Mouse (Mus musculus): ENCODE results near the gene Tap1. TPM values are rescaled to one million over a fixed set of nuclear protein-coding genes. Genes with fewer than 3 reads are reported as not detected.
"Not testable (repeated sequence)": the region's sequence is repeated elsewhere in the genome, so short reads cannot be mapped to it uniquely, and the experiment has no call there.

Tap1 gene
- polyA plus RNA-seq, 1 experiment from 2014 or later = 0.93 TPM

- no peak overlapping the region for H3K4me3 ChIP-seq
- DNase-seq (ENCODE audit: low spot score) = no peak
- no peaks in the 10 kb centered on the region for H3K36me3 ChIP-seq
- peaks cover 9% of the 10 kb centered on the region for H3K4me1 ChIP-seq
- H3K9me3 ChIP-seq (replicated peaks) = peaks cover 5% of the 10 kb centered on the region; the same call in 1 of the 2 replicates
- H3K27me3 ChIP-seq (ENCODE audit: low read depth, poor library complexity, severe bottlenecking) = peaks cover 89% of the 10 kb centered on the region
- 80% methylated on average over 3 of the region's 3 CpGs for WGBS
- no peak overlapping the region for H3K27ac ChIP-seq (replicated peaks)
Observed at GRCm38 (mm10) chr17:34210599-34210998, 23.2 kb downstream of the Tap1 start.

- Histone ChIP-seq H3K36me3 (no peaks in the 10 kb centered on the region), H3K4me1 (peaks cover 8% of the 10 kb centered on the region), H3K4me3 (no peak overlapping the region), H3K27ac (replicated peaks) (no peak overlapping the region), H3K27me3 (ENCODE audit: low read depth, poor library complexity, severe bottlenecking) (peaks cover 81% of the 10 kb centered on the region), H3K9me3 (replicated peaks) (peaks cover 5% of the 10 kb centered on the region; the same call in 1 of the 2 replicates)
- no peak for DNase-seq (ENCODE audit: low spot score)
- WGBS = 22% methylated on average over 23 of the region's 23 CpGs
Observed at GRCm38 (mm10) chr17:34211746-34212365, 24.5 kb downstream of the Tap1 start.

GRCm38 (mm10) chr17:34213936-34214335 is 26.6 kb downstream of the Tap1 start:
- Histone ChIP-seq H3K36me3 (no peaks in the 10 kb centered on the region), H3K4me1 (peaks cover 8% of the 10 kb centered on the region), H3K9me3 (replicated peaks) (peaks cover 11% of the 10 kb centered on the region), H3K27me3 (ENCODE audit: low read depth, poor library complexity, severe bottlenecking) (peaks cover 64% of the 10 kb centered on the region), H3K27ac (replicated peaks) (no peak overlapping the region), H3K4me3 (no peak overlapping the region)
- DNase-seq (ENCODE audit: low spot score) = no peak
- 38% methylated on average over 21 of the region's 21 CpGs for WGBS

- Histone ChIP-seq H3K4me3 (no peak overlapping the region), H3K27me3 (ENCODE audit: low read depth, poor library complexity, severe bottlenecking) (peaks cover 58% of the 10 kb centered on the region), H3K9me3 (replicated peaks) (peaks cover 9% of the 10 kb centered on the region; the same call in 1 of the 2 replicates), H3K27ac (replicated peaks) (no peak overlapping the region), H3K4me1 (peaks cover 8% of the 10 kb centered on the region), H3K36me3 (no peaks in the 10 kb centered on the region)
- DNase-seq (ENCODE audit: low spot score) = no peak
- 91% methylated on average over 12 of the region's 12 CpGs for WGBS
Observed at GRCm38 (mm10) chr17:34215176-34215575, 27.8 kb downstream of the Tap1 start.

- Histone ChIP-seq H3K36me3 (no peaks in the 10 kb centered on the region), H3K27me3 (ENCODE audit: low read depth, poor library complexity, severe bottlenecking) (peaks cover 36% of the 10 kb centered on the region), H3K9me3 (replicated peaks) (peaks cover 9% of the 10 kb centered on the region; the same call in 1 of the 2 replicates), H3K4me3 (no peak overlapping the region), H3K4me1 (0 out of 2 replicates have a peak, but pooled peaks cover 3% of the 10 kb centered on the region), H3K27ac (replicated peaks) (no peak overlapping the region)
- 90% methylated on average over 8 of the region's 8 CpGs for WGBS
- no peak for DNase-seq (ENCODE audit: low spot score)
Observed at GRCm38 (mm10) chr17:34217216-34217928, 30.0 kb downstream of the Tap1 start.

- Histone ChIP-seq H3K27me3 (ENCODE audit: low read depth, poor library complexity, severe bottlenecking) (peaks cover 30% of the 10 kb centered on the region), H3K4me3 (no peak overlapping the region), H3K4me1 (0 out of 2 replicates have a peak, but pooled peaks cover 3% of the 10 kb centered on the region), H3K9me3 (replicated peaks) (peaks cover 9% of the 10 kb centered on the region; the same call in 1 of the 2 replicates), H3K36me3 (no peaks in the 10 kb centered on the region), H3K27ac (replicated peaks) (no peak overlapping the region)
- no peak for DNase-seq (ENCODE audit: low spot score)
- 88% methylated on average over 5 of the region's 5 CpGs for WGBS
Observed at GRCm38 (mm10) chr17:34217986-34218385, 30.6 kb downstream of the Tap1 start.

GRCm38 (mm10) chr17:34218675-34219074 is 31.3 kb downstream of the Tap1 start:
- Histone ChIP-seq H3K27me3 (ENCODE audit: low read depth, poor library complexity, severe bottlenecking) (peaks cover 23% of the 10 kb centered on the region), H3K27ac (replicated peaks) (no peak overlapping the region), H3K4me1 (0 out of 2 replicates have a peak, but pooled peaks cover 3% of the 10 kb centered on the region), H3K4me3 (no peak overlapping the region), H3K36me3 (no peaks in the 10 kb centered on the region), H3K9me3 (replicated peaks) (peaks cover 9% of the 10 kb centered on the region; the same call in 1 of the 2 replicates)
- 92% methylated on average over 11 of the region's 11 CpGs for WGBS
- no peak for DNase-seq (ENCODE audit: low spot score)

- peaks cover 19% of the 10 kb centered on the region for H3K27me3 ChIP-seq (ENCODE audit: low read depth, poor library complexity, severe bottlenecking)
- H3K36me3 ChIP-seq; H3K9me3 ChIP-seq (replicated peaks); H3K4me1 ChIP-seq; DNase-seq (ENCODE audit: low spot score); H3K27ac ChIP-seq (replicated peaks); H3K4me3 ChIP-seq: not testable (repeated sequence)
- 87% methylated on average over 9 of the region's 11 CpGs for WGBS
Observed at GRCm38 (mm10) chr17:34219096-34219495, 31.7 kb downstream of the Tap1 start.

- H3K4me3 ChIP-seq; H3K36me3 ChIP-seq; H3K4me1 ChIP-seq; DNase-seq (ENCODE audit: low spot score); H3K27ac ChIP-seq (replicated peaks): not testable (repeated sequence)
- peaks cover 15% of the 10 kb centered on the region for H3K9me3 ChIP-seq (replicated peaks)
- H3K27me3 ChIP-seq (ENCODE audit: low read depth, poor library complexity, severe bottlenecking) = peaks cover 12% of the 10 kb centered on the region
- 94% methylated on average over 6 of the region's 7 CpGs for WGBS
Observed at GRCm38 (mm10) chr17:34219801-34220200, 32.4 kb downstream of the Tap1 start.

- not testable (repeated sequence) for H3K27ac ChIP-seq (replicated peaks); H3K36me3 ChIP-seq; H3K27me3 ChIP-seq (ENCODE audit: low read depth, poor library complexity, severe bottlenecking); H3K4me1 ChIP-seq; DNase-seq (ENCODE audit: low spot score); H3K4me3 ChIP-seq
- 100% methylated on average over 4 of the region's 16 CpGs for WGBS
- H3K9me3 ChIP-seq (replicated peaks) = peaks cover 21% of the 10 kb centered on the region
Observed at GRCm38 (mm10) chr17:34220401-34220800, 33.0 kb downstream of the Tap1 start.

- 92% methylated on average over 3 of the region's 3 CpGs for WGBS
- DNase-seq (ENCODE audit: low spot score) = no peak
- peaks cover 15% of the 10 kb centered on the region for H3K9me3 ChIP-seq (replicated peaks)
Observed at GRCm38 (mm10) chr17:34224816-34225215, 37.5 kb downstream of the Tap1 start.

GRCm38 (mm10) chr17:34225426-34225825 is 38.1 kb downstream of the Tap1 start:
- peaks cover 15% of the 10 kb centered on the region for H3K9me3 ChIP-seq (replicated peaks)
- no peak for DNase-seq (ENCODE audit: low spot score)
- no peaks in the 10 kb centered on the region for H3K27me3 ChIP-seq (ENCODE audit: low read depth, poor library complexity, severe bottlenecking)
- 94% methylated on average over 8 of the region's 8 CpGs for WGBS
- no peaks in the 10 kb centered on the region for H3K36me3 ChIP-seq
- H3K4me3 ChIP-seq = no peak overlapping the region
- H3K27ac ChIP-seq (replicated peaks) = no peak overlapping the region
- no peaks in the 10 kb centered on the region for H3K4me1 ChIP-seq

More at GRCm38 (mm10) chr17:34224816-34225215, 37.5 kb downstream of the Tap1 start:
- Histone ChIP-seq H3K4me3 (no peak overlapping the region), H3K27me3 (ENCODE audit: low read depth, poor library complexity, severe bottlenecking) (no peaks in the 10 kb centered on the region), H3K27ac (replicated peaks) (no peak overlapping the region), H3K36me3 (no peaks in the 10 kb centered on the region), H3K4me1 (no peaks in the 10 kb centered on the region)

- H3K4me1 ChIP-seq; H3K27ac ChIP-seq (replicated peaks); H3K4me3 ChIP-seq; H3K27me3 ChIP-seq (ENCODE audit: low read depth, poor library complexity, severe bottlenecking); DNase-seq (ENCODE audit: low spot score); H3K36me3 ChIP-seq: not testable (repeated sequence)
- WGBS = 99% methylated on average over 15 of the region's 23 CpGs
- peaks cover 15% of the 10 kb centered on the region for H3K9me3 ChIP-seq (replicated peaks)
Observed at GRCm38 (mm10) chr17:34225911-34226310, 38.6 kb downstream of the Tap1 start.

All from midbrain, embryonic 10.5 days (tissue).